Mouse (Mus musculus): Measurements from ENCODE around the gene Mybpc2. TPM values are rescaled to one million over a fixed set of nuclear protein-coding genes. Genes with fewer than 3 reads are reported as not detected.

Mybpc2 gene
- polyA plus RNA-seq, 1 experiment from 2014 or later, result 0.35 TPM

GRCm38 (mm10) chr7:44538756-44539624 is 14.5 kb upstream of the Mybpc2 start:
- no peaks in the 10 kb centered on the region for H3K4me1 ChIP-seq (ENCODE audit: insufficient read depth)
- DNase-seq, result peak; percentile 13
- no peaks in the 10 kb centered on the region for H3K9me3 ChIP-seq (ENCODE audit: low read length)
- no peak overlapping the region for H3K9ac ChIP-seq (replicated peaks)
- no peaks in the 10 kb centered on the region for H3K27me3 ChIP-seq (ENCODE audit: insufficient read depth, low read length)
- peaks cover 64% of the 10 kb centered on the region for H3K36me3 ChIP-seq (replicated peaks; ENCODE audit: insufficient read depth, low read length)
- no peak overlapping the region for H3K27ac ChIP-seq (ENCODE audit: low read depth)
- no peak overlapping the region for H3K4me2 ChIP-seq (ENCODE audit: low read depth, low read length)
- 90% methylated on average over 41 of the region's 41 CpGs for WGBS (ENCODE audit: insufficient replicate concordance)
- no peak for TF ChIP-seq CTCF (IDR thresholded peaks at IDR 0.05; ENCODE audit: low read depth)
- TF ChIP-seq EP300 (IDR thresholded peaks at IDR 0.05; ENCODE audit: low read depth), result no peak
- H3K4me3 ChIP-seq (ENCODE audit: low read depth, low read length), result no peak overlapping the region
- ATAC-seq, result no peak

DNA sequence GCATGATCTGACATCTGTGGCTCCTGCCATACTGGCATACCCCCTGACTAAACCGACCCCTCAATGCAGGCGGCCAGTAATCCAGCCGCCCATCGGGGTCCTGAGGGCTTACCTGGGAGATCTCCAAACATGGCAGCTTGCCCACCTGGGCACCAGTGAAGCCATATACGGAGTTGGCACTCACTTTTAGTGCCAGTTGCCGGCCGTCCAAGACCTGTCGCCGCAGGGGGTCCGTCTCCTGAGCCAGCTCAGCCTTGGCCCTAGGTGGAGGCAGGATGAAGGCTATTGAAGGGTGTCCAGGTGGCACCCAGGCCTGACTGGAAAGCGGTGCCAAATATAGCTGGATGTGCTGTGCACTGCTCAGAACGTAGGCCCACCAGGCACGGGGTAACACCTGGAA is 13.0 kb upstream of the Mybpc2 start:
- ATAC-seq (no peak), DNase-seq (no peak)
- H3K36me3 ChIP-seq (replicated peaks; ENCODE audit: insufficient read depth, low read length), result peaks cover 64% of the 10 kb centered on the region
- no peak overlapping the region for H3K27ac ChIP-seq (ENCODE audit: low read depth)
- H3K4me1 ChIP-seq (ENCODE audit: insufficient read depth), result no peaks in the 10 kb centered on the region
- no peak overlapping the region for H3K4me2 ChIP-seq (ENCODE audit: low read depth, low read length)
- H3K9ac ChIP-seq (replicated peaks), result no peak overlapping the region
- no peaks in the 10 kb centered on the region for H3K9me3 ChIP-seq (ENCODE audit: low read length)
- no peaks in the 10 kb centered on the region for H3K27me3 ChIP-seq (ENCODE audit: insufficient read depth, low read length)
- 86% methylated on average over 13 of the region's 13 CpGs for WGBS (ENCODE audit: insufficient replicate concordance)
- H3K4me3 ChIP-seq (ENCODE audit: low read depth, low read length), result no peak overlapping the region
- TF ChIP-seq EP300 (IDR thresholded peaks at IDR 0.05; ENCODE audit: low read depth), result no peak
- TF ChIP-seq CTCF (IDR thresholded peaks at IDR 0.05; ENCODE audit: low read depth), result no peak

DNA sequence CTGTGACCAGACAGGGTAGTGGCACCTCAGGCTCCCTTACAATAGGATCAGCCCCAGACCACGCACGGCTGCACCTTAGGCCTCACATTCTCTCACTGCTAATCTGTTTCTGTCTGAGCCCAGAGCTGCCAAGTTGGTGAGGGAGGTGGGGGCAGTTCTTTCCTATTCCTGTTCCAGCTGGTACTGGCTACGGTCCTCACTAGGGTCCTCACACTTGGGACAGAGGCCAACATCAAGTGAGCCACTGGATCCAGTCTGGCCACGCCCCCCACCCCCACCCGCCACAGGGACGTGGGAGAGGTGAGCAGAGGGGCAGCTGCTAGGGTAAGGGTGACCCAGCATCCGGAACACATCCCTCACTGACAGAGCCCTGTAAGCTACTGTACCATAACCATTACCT is 12.6 kb upstream of the Mybpc2 start:
- Histone ChIP-seq H3K36me3 (replicated peaks; ENCODE audit: insufficient read depth, low read length) (peaks cover 62% of the 10 kb centered on the region), H3K27ac (ENCODE audit: low read depth) (no peak overlapping the region), H3K4me1 (ENCODE audit: insufficient read depth) (no peaks in the 10 kb centered on the region), H3K4me2 (ENCODE audit: low read depth, low read length) (no peak overlapping the region), H3K9me3 (ENCODE audit: low read length) (no peaks in the 10 kb centered on the region), H3K9ac (replicated peaks) (no peak overlapping the region), H3K4me3 (ENCODE audit: low read depth, low read length) (no peak overlapping the region), H3K27me3 (ENCODE audit: insufficient read depth, low read length) (no peaks in the 10 kb centered on the region)
- DNase-seq (no peak), ATAC-seq (no peak)
- WGBS (ENCODE audit: insufficient replicate concordance), result 83% methylated on average over 7 of the region's 7 CpGs
- no peak for TF ChIP-seq EP300 (IDR thresholded peaks at IDR 0.05; ENCODE audit: low read depth)
- no peak for TF ChIP-seq CTCF (IDR thresholded peaks at IDR 0.05; ENCODE audit: low read depth)

DNA sequence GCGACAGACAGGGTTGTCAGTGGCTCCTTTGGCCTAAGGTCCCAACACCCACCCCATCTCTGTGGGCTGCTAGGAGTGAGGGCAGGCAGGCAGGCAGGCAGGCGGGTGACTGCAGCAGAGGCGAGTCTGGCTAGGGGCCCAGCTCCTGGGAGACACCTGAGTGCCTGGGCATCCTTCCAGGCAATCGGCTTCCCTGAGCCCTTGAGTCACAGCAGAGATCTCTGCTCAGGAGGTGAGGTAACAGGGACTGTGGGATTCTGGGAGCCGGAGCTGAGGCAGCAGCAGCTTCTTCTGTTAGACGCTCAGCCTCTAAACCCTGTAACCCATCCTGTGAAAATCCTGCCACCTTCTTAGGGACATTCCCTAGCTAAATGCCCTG is 12.1 kb upstream of the Mybpc2 start:
- peaks cover 58% of the 10 kb centered on the region for H3K36me3 ChIP-seq (replicated peaks; ENCODE audit: insufficient read depth, low read length)
- H3K4me3 ChIP-seq (ENCODE audit: low read depth, low read length), result no peak overlapping the region
- no peak for TF ChIP-seq CTCF (IDR thresholded peaks at IDR 0.05; ENCODE audit: low read depth)
- TF ChIP-seq EP300 (IDR thresholded peaks at IDR 0.05; ENCODE audit: low read depth), result no peak
- 85% methylated on average over 6 of the region's 6 CpGs for WGBS (ENCODE audit: insufficient replicate concordance)
- no peak for DNase-seq
- H3K9me3 ChIP-seq (ENCODE audit: low read length), result no peaks in the 10 kb centered on the region
- H3K27me3 ChIP-seq (ENCODE audit: insufficient read depth, low read length), result no peaks in the 10 kb centered on the region
- no peak overlapping the region for H3K27ac ChIP-seq (ENCODE audit: low read depth)
- no peak overlapping the region for H3K4me2 ChIP-seq (ENCODE audit: low read depth, low read length)
- ATAC-seq, result no peak
- H3K4me1 ChIP-seq (ENCODE audit: insufficient read depth), result no peaks in the 10 kb centered on the region
- no peak overlapping the region for H3K9ac ChIP-seq (replicated peaks)

- no peak for TF ChIP-seq CTCF (IDR thresholded peaks at IDR 0.05; ENCODE audit: low read depth)
- TF ChIP-seq EP300 (IDR thresholded peaks at IDR 0.05; ENCODE audit: low read depth), result no peak
- no peak overlapping the region for H3K9ac ChIP-seq (replicated peaks)
- no peak overlapping the region for H3K4me2 ChIP-seq (ENCODE audit: low read depth, low read length)
- peaks cover 52% of the 10 kb centered on the region for H3K36me3 ChIP-seq (replicated peaks; ENCODE audit: insufficient read depth, low read length)
- no peaks in the 10 kb centered on the region for H3K4me1 ChIP-seq (ENCODE audit: insufficient read depth)
- 84% methylated on average over 27 of the region's 27 CpGs for WGBS (ENCODE audit: insufficient replicate concordance)
- H3K27me3 ChIP-seq (ENCODE audit: insufficient read depth, low read length), result no peaks in the 10 kb centered on the region
- H3K27ac ChIP-seq (ENCODE audit: low read depth), result no peak overlapping the region
- DNase-seq (no peak), ATAC-seq (no peak)
- H3K4me3 ChIP-seq (ENCODE audit: low read depth, low read length), result no peak overlapping the region
- no peaks in the 10 kb centered on the region for H3K9me3 ChIP-seq (ENCODE audit: low read length)
Measured at GRCm38 (mm10) chr7:44535657-44536589, 11.5 kb upstream of the Mybpc2 start.

Data from liver, postnatal 0 days (tissue).